ENCODE assay signal across 8 mouse cellular contexts in genomic region chr11:115475758-115476237, GRCm38 (mm10). TPM values are rescaled to one million over a fixed set of nuclear protein-coding genes. Genes with fewer than 3 reads are reported as not detected.
DNase-seq lines count a peak whose midpoint lies in the region; ATAC-seq and TF ChIP-seq lines count a peak whose summit lies in the region.

No protein-coding gene starts in this region.

- H3K4me3 ChIP-seq in lung, embryonic 14.5 days (ENCODE audit: low read depth, low read length) = peak overlapping the region; percentile 70
- peak overlapping the region; percentile 84 for H3K4me3 ChIP-seq in embryonic facial prominence, embryonic 15.5 days (replicated peaks)
- H3K4me3 ChIP-seq in limb, embryonic 12.5 days (replicated peaks) = peak overlapping the region; percentile 82
- peak overlapping the region; percentile 93 for H3K4me3 ChIP-seq in neural tube, embryonic 15.5 days (replicated peaks)

- 4% methylated on average over 28 of the region's 28 CpGs for WGBS in lung, embryonic 14.5 days
- WGBS in embryonic facial prominence, embryonic 15.5 days = 2% methylated on average over 28 of the region's 28 CpGs
- WGBS in limb, embryonic 12.5 days = 3% methylated on average over 28 of the region's 28 CpGs
- 5% methylated on average over 28 of the region's 28 CpGs for WGBS in neural tube, embryonic 15.5 days

- peak; percentile 7 for ATAC-seq in lung, embryonic 14.5 days (ENCODE audit: insufficient read depth)
- no peak for ATAC-seq in embryonic facial prominence, embryonic 15.5 days (ENCODE audit: insufficient number of reproducible peaks, low FRiP score, low TSS enrichment, low read depth)
- peak; percentile 58 for ATAC-seq in limb, embryonic 12.5 days (ENCODE audit: insufficient number of reproducible peaks, insufficient read depth, low FRiP score, low TSS enrichment, low read depth)
- ATAC-seq in neural tube, embryonic 15.5 days (ENCODE audit: low FRiP score) = peak; percentile 30

- H3K4me2 ChIP-seq in lung, embryonic 14.5 days = peak overlapping the region; percentile 83
- peak overlapping the region; percentile 90 for H3K4me2 ChIP-seq in embryonic facial prominence, embryonic 15.5 days (replicated peaks)
- H3K4me2 ChIP-seq in limb, embryonic 12.5 days = peak overlapping the region; percentile 95
- H3K4me2 ChIP-seq in neural tube, embryonic 15.5 days = peak overlapping the region; percentile 91

- H3K9ac ChIP-seq in lung, embryonic 14.5 days = peak overlapping the region; percentile 66
- H3K9ac ChIP-seq in embryonic facial prominence, embryonic 15.5 days = peak overlapping the region; percentile 71
- H3K9ac ChIP-seq in limb, embryonic 12.5 days (replicated peaks) = peak overlapping the region; percentile 73
- peak overlapping the region; percentile 74 for H3K9ac ChIP-seq in neural tube, embryonic 15.5 days (replicated peaks)

- no peak for TF ChIP-seq CTCF in lung, embryonic 14.5 days (IDR thresholded peaks at IDR 0.05; ENCODE audit: low read depth)

- H3K9me3 ChIP-seq in lung, embryonic 14.5 days (ENCODE audit: low read depth, low read length) = no peaks in the 10 kb centered on the region
- no peaks in the 10 kb centered on the region for H3K9me3 ChIP-seq in embryonic facial prominence, embryonic 15.5 days (replicated peaks)
- H3K9me3 ChIP-seq in limb, embryonic 12.5 days = no peaks in the 10 kb centered on the region
- no peaks in the 10 kb centered on the region for H3K9me3 ChIP-seq in neural tube, embryonic 15.5 days (replicated peaks)

- H3K27me3 ChIP-seq in lung, embryonic 14.5 days (ENCODE audit: insufficient read depth, low read length) = no peaks in the 10 kb centered on the region
- no peaks in the 10 kb centered on the region for H3K27me3 ChIP-seq in embryonic facial prominence, embryonic 15.5 days
- H3K27me3 ChIP-seq in limb, embryonic 12.5 days = no peaks in the 10 kb centered on the region
- no peaks in the 10 kb centered on the region for H3K27me3 ChIP-seq in neural tube, embryonic 15.5 days (replicated peaks)

- peaks cover 7% of the 10 kb centered on the region for H3K4me1 ChIP-seq in lung, embryonic 14.5 days (ENCODE audit: insufficient read depth)
- H3K4me1 ChIP-seq in embryonic facial prominence, embryonic 15.5 days = peaks cover 35% of the 10 kb centered on the region
- peaks cover 28% of the 10 kb centered on the region for H3K4me1 ChIP-seq in limb, embryonic 12.5 days (replicated peaks)
- H3K4me1 ChIP-seq in neural tube, embryonic 15.5 days = peaks cover 39% of the 10 kb centered on the region

- no peak for DNase-seq in lung, embryonic 14.5 days
- no peak for DNase-seq in lung, postnatal 14 days
- no peak for DNase-seq in layer of hippocampus, adult 9-11 months
- no peak for DNase-seq in B cell, adult 2 months
- DNase-seq in kidney, postnatal 4 days = no peak

- no peak overlapping the region for H3K27ac ChIP-seq in lung, embryonic 14.5 days (ENCODE audit: low read depth)
- peak overlapping the region; percentile 83 for H3K27ac ChIP-seq in embryonic facial prominence, embryonic 15.5 days (replicated peaks)
- H3K27ac ChIP-seq in limb, embryonic 12.5 days = peak overlapping the region; percentile 29; the same call in 1 of the 2 replicates
- H3K27ac ChIP-seq in neural tube, embryonic 15.5 days (replicated peaks) = peak overlapping the region; percentile 84

- no peaks in the 10 kb centered on the region for H3K36me3 ChIP-seq in lung, embryonic 14.5 days (ENCODE audit: insufficient read depth)
- H3K36me3 ChIP-seq in embryonic facial prominence, embryonic 15.5 days = peaks cover 5% of the 10 kb centered on the region; the same call in 1 of the 2 replicates
- peaks cover 6% of the 10 kb centered on the region for H3K36me3 ChIP-seq in limb, embryonic 12.5 days
- peaks cover 17% of the 10 kb centered on the region; the same call in 1 of the 2 replicates for H3K36me3 ChIP-seq in neural tube, embryonic 15.5 days

RNA-seq across cellular contexts. Expression of gene Armc7, which starts 0.3 kb away (rescaled TPM):
- polyA plus RNA-seq in lung, embryonic 14.5 days (2014; fragmentation: Nextera tagmentation; extraction: Ambion mirVana) = 5.7 and 8.0 TPM in 2 replicates
- 8.9 and 9.8 TPM in 2 replicates for polyA plus RNA-seq in embryonic facial prominence, embryonic 15.5 days (2015; fragmentation: Nextera tagmentation; extraction: Ambion mirVana)
- polyA plus RNA-seq in limb, embryonic 12.5 days (2016; fragmentation: Nextera tagmentation; extraction: Ambion mirVana) = 7.5 and 9.6 TPM in 2 replicates
- 16.2 and 17.8 TPM in 2 replicates for polyA plus RNA-seq in neural tube, embryonic 15.5 days (2015; fragmentation: Nextera tagmentation; extraction: Ambion mirVana)

RNA-seq across cellular contexts. Expression of gene Slc16a5, which starts 13.5 kb away (rescaled TPM):
- polyA plus RNA-seq in lung, embryonic 14.5 days (2014; fragmentation: Nextera tagmentation; extraction: Ambion mirVana) = 0.28 and 0.64 TPM in 2 replicates
- 0.22 and 0.36 TPM in 2 replicates for polyA plus RNA-seq in embryonic facial prominence, embryonic 15.5 days (2015; fragmentation: Nextera tagmentation; extraction: Ambion mirVana)
- polyA plus RNA-seq in limb, embryonic 12.5 days (2016; fragmentation: Nextera tagmentation; extraction: Ambion mirVana) = 0.15 TPM in 1 of 2 replicates, not detected in the other
- polyA plus RNA-seq in neural tube, embryonic 15.5 days (2015; fragmentation: Nextera tagmentation; extraction: Ambion mirVana) = 0.44 and 7.2 TPM in 2 replicates

RNA-seq across cellular contexts. Expression of gene Nt5c, which starts 15.9 kb away (rescaled TPM):
- polyA plus RNA-seq in lung, embryonic 14.5 days (2014; fragmentation: Nextera tagmentation; extraction: Ambion mirVana) = 76.0 and 79.4 TPM in 2 replicates
- polyA plus RNA-seq in embryonic facial prominence, embryonic 15.5 days (2015; fragmentation: Nextera tagmentation; extraction: Ambion mirVana) = 87.5 and 88.1 TPM in 2 replicates
- 66.2 and 78.2 TPM in 2 replicates for polyA plus RNA-seq in limb, embryonic 12.5 days (2016; fragmentation: Nextera tagmentation; extraction: Ambion mirVana)
- 95.5 and 96.2 TPM in 2 replicates for polyA plus RNA-seq in neural tube, embryonic 15.5 days (2015; fragmentation: Nextera tagmentation; extraction: Ambion mirVana)

RNA-seq across cellular contexts. Expression of gene Trim80, which starts 35.5 kb away (rescaled TPM):
- not detected in 2 replicates for polyA plus RNA-seq in lung, embryonic 14.5 days (2014; fragmentation: Nextera tagmentation; extraction: Ambion mirVana)
- not detected in 2 replicates for polyA plus RNA-seq in embryonic facial prominence, embryonic 15.5 days (2015; fragmentation: Nextera tagmentation; extraction: Ambion mirVana)
- polyA plus RNA-seq in limb, embryonic 12.5 days (2016; fragmentation: Nextera tagmentation; extraction: Ambion mirVana) = 0.10 TPM in 1 of 2 replicates, not detected in the other
- 0.09 and 0.10 TPM in 2 replicates for polyA plus RNA-seq in neural tube, embryonic 15.5 days (2015; fragmentation: Nextera tagmentation; extraction: Ambion mirVana)

RNA-seq across cellular contexts. Expression of gene Jpt1, which starts 38.4 kb away (rescaled TPM):
- 518 and 521 TPM in 2 replicates for polyA plus RNA-seq in lung, embryonic 14.5 days (2014; fragmentation: Nextera tagmentation; extraction: Ambion mirVana)
- polyA plus RNA-seq in embryonic facial prominence, embryonic 15.5 days (2015; fragmentation: Nextera tagmentation; extraction: Ambion mirVana) = 523 and 542 TPM in 2 replicates
- polyA plus RNA-seq in limb, embryonic 12.5 days (2016; fragmentation: Nextera tagmentation; extraction: Ambion mirVana) = 512 and 557 TPM in 2 replicates
- polyA plus RNA-seq in neural tube, embryonic 15.5 days (2015; fragmentation: Nextera tagmentation; extraction: Ambion mirVana) = 1,012 and 1,180 TPM in 2 replicates
